Mouse (Mus musculus): ENCODE measurements around the gene Dixdc1. TPM values are rescaled to one million over a fixed set of nuclear protein-coding genes. Genes with fewer than 3 reads are reported as not detected.
A peak's percentile ranks its signal among the peaks of the same experiment; 100 is the strongest.

Gene Dixdc1
- total RNA-seq, 1 experiment from 2014 or later: 0.99 TPM

GRCm38 (mm10) chr9:50751323-50751722 is 12.0 kb upstream of the Dixdc1 start, which contains the start of gene Cryab:
TSS of gene Cryab (plus strand) at chr9:50751325.
- ATAC-seq (replicated peaks in 1 of 2; ENCODE audit: insufficient read depth in 1 of 2, low FRiP score in 2 of 2, low TSS enrichment in 1 of 2, low read depth in 1 of 2, poor library complexity in 2 of 2, severe bottlenecking in 2 of 2): no peak

- ATAC-seq (replicated peaks in 1 of 2; ENCODE audit: insufficient read depth in 1 of 2, low FRiP score in 2 of 2, low TSS enrichment in 1 of 2, low read depth in 1 of 2, poor library complexity in 2 of 2, severe bottlenecking in 2 of 2): no peak
These were observed 11.4 kb upstream of the Dixdc1 start for GRCm38 (mm10) chr9:50750706-50751105.

- no peak for ATAC-seq (replicated peaks in 1 of 2; ENCODE audit: insufficient read depth in 1 of 2, low FRiP score in 2 of 2, low TSS enrichment in 1 of 2, low read depth in 1 of 2, poor library complexity in 2 of 2, severe bottlenecking in 2 of 2)
These were observed 6.9 kb upstream of the Dixdc1 start, which contains the start of gene 2310030G06Rik for GRCm38 (mm10) chr9:50746214-50746677. TSS of gene 2310030G06Rik (minus strand) at chr9:50746536.

DNA sequence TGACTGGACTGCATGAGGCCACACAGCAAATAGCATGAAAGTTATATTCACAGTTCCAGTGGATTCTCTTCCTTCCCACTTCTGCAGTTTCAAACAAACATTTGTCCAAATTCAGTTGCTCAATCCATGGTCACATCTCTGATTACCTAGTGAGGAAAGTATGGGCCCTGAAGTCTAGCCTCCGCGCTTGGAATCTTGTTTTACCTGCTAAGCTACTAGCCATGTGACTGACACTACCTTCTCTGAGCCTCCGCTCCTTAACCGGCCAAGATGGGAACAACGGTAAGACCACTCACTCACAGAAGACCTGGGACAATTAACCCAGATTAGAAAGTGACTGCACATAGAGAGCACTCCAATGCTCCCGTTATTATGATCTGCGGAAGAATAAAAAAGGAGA is 6.5 kb upstream of the Dixdc1 start:
- ATAC-seq (replicated peaks in 1 of 2; ENCODE audit: insufficient read depth in 1 of 2, low FRiP score in 2 of 2, low TSS enrichment in 1 of 2, low read depth in 1 of 2, poor library complexity in 2 of 2, severe bottlenecking in 2 of 2): no peak

- no peak for ATAC-seq (replicated peaks in 1 of 2; ENCODE audit: insufficient read depth in 1 of 2, low FRiP score in 2 of 2, low TSS enrichment in 1 of 2, low read depth in 1 of 2, poor library complexity in 2 of 2, severe bottlenecking in 2 of 2)
These were observed 3.4 kb upstream of the Dixdc1 start for GRCm38 (mm10) chr9:50742744-50743143.

GRCm38 (mm10) chr9:50742261-50742660 is 2.9 kb upstream of the Dixdc1 start:
- ATAC-seq (replicated peaks in 1 of 2; ENCODE audit: insufficient read depth in 1 of 2, low FRiP score in 2 of 2, low TSS enrichment in 1 of 2, low read depth in 1 of 2, poor library complexity in 2 of 2, severe bottlenecking in 2 of 2): no peak

DNA sequence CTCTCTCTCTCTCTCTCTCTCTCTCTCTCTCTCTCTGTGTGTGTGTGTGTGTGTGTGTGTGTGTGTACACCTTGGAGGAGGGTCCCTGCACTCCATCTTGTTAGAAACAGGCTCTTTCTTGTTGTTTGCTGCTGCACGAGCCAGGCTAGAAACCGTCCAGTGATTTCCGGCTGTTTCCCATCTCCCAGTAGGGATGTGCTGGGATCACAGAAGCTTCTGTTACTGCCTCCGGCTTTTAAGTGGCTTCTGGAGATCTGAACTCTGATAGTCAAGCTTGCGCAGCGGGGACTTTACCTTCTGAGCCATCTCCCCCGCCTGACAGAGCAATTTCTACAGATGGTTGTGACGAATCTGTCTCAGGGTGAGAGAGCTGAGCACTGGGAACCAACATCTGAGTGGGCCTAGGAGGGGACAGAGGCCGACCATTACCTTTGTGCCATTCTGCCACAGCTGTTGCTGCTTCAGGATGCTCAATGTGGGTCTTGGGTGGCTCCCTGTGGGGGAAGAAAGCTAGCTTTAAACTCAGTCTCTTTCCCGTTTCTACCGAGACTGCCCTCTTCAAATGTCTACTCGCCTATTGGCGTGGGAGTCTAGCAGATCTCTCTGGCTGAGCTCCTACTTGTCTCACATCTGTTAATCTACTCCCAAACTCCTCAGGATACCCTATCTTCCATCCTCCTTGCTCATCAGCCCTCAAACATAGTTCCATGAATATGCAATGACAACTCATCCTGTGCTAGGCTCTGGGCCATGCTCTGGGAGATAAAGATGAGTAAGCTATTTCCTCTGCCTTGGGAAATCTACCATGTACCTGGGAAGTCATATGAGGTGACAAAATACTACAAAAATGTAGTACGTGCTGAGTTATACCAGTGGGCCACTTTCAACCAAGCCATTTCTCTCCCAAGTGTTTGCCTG is 1.8 kb upstream of the Dixdc1 start:
- no peak for ATAC-seq (replicated peaks in 1 of 2; ENCODE audit: insufficient read depth in 1 of 2, low FRiP score in 2 of 2, low TSS enrichment in 1 of 2, low read depth in 1 of 2, poor library complexity in 2 of 2, severe bottlenecking in 2 of 2)

GRCm38 (mm10) chr9:50734989-50735388 is 4.3 kb downstream of the Dixdc1 start:
- no peak for ATAC-seq (replicated peaks in 1 of 2; ENCODE audit: insufficient read depth in 1 of 2, low FRiP score in 2 of 2, low TSS enrichment in 1 of 2, low read depth in 1 of 2, poor library complexity in 2 of 2, severe bottlenecking in 2 of 2)

GRCm38 (mm10) chr9:50732560-50732959 is 6.8 kb downstream of the Dixdc1 start:
- ATAC-seq (replicated peaks in 1 of 2; ENCODE audit: insufficient read depth in 1 of 2, low FRiP score in 2 of 2, low TSS enrichment in 1 of 2, low read depth in 1 of 2, poor library complexity in 2 of 2, severe bottlenecking in 2 of 2): no peak

GRCm38 (mm10) chr9:50729600-50729999 is 9.7 kb downstream of the Dixdc1 start:
- ATAC-seq (replicated peaks in 1 of 2; ENCODE audit: insufficient read depth in 1 of 2, low FRiP score in 2 of 2, low TSS enrichment in 1 of 2, low read depth in 1 of 2, poor library complexity in 2 of 2, severe bottlenecking in 2 of 2): 0 out of 4 replicates have a peak, but pooled peaks have one; percentile 12 to 27

DNA sequence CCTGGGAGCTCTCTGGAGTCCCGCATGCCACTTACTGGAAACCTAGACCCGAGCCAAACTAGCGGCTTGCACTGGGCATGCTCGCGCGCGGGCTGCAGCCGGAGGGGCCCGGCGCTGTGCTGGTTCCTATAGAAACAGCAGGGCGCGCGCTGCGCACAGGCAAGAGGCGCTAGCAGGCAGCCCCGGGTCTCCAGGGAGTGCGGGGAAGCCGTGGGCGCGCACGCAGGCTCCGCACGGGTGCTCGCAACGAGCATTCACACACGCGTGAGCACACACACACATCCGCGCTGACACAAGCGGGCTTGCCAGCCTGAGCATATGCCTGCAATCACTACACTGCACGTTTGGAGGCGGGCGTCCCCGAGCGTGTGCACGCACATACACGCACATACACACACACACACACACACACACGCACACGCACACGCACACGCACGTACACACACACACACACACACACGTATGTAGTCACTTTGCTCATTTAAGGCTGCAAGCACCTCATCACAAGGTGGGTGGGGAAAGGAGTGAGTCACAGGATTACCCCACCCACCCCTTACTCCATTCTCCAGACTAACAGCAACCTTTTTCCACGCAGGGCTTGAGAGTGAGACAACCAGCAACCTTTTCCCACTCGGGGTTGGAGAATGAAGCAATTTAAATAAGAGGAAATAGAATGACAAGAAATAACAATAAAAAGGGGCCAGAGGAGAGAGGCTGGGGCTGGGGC is 11.2 kb downstream of the Dixdc1 start:
- ATAC-seq (replicated peaks in 1 of 2; ENCODE audit: insufficient read depth in 1 of 2, low FRiP score in 2 of 2, low TSS enrichment in 1 of 2, low read depth in 1 of 2, poor library complexity in 2 of 2, severe bottlenecking in 2 of 2): peak; percentile 68 to 71

DNA sequence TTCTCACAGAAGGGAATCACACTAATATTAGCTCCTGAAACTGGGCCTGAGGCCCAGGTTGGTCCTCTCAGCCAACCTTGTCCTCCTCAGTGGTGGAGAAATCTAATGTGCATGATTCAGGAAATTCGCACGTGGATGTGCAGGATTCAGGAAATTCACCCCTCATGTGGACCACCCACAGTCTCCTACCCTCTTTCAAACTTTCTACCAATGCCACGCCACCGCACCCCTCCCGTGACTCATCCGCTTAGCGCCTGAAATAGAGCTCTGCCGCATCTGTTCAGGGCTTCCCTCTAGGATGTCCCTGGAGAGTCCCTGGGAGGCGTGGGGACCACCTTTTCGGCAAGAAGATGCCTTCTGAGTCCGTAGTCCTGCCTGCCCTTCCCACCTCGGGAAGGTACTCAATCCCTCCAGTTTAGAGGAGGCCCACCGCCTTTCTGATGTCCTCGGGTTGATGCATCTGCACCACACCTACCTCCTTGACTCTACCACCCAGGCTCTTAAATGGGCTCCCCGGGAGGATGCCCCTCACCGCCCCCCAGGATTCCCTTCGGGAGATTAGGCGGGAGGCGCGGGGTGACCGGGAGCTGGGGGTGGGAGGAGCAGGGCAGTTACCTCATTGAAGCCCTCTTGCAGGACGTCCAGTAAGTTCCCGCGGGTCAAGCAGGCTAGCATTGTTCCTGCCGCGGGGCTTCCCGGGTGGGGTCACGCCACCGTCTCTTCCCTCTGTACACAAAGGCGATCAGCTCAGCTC is 12.0 kb downstream of the Dixdc1 start:
- ATAC-seq (replicated peaks in 1 of 2; ENCODE audit: insufficient read depth in 1 of 2, low FRiP score in 2 of 2, low TSS enrichment in 1 of 2, low read depth in 1 of 2, poor library complexity in 2 of 2, severe bottlenecking in 2 of 2): no peak

DNA sequence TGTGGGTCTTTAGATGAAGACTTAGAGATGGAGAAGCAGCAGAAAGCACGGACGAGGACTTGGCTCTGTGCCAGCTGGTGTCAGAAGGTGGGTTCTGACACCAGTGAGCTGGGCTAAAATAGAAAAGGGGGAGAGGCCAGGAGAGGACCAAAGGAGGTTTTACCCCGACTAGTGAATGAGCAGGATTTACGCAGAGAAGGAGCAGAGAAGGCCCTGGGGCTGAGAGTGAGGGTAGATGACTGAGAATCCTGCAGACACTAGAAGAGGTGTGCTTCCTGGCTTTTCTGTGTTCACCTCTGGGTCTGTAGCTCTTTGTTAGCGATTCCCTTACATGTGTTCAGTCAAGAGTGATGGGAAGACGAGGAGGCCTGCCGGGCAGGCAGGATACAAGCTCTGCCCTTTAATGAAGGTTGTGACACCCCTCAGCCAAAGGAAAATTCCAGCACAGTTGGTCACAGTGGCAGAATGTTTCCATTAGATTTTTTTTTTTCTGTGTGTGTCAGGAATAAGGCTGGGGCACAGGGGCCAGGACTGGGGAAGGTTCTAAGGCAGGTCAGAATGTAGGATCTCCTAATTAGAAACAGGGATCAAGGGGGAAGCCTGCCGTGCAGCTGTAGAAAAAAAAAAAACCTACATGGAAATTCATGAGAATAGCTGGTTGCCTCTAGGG is 13.3 kb downstream of the Dixdc1 start:
- no peak for ATAC-seq (replicated peaks in 1 of 2; ENCODE audit: insufficient read depth in 1 of 2, low FRiP score in 2 of 2, low TSS enrichment in 1 of 2, low read depth in 1 of 2, poor library complexity in 2 of 2, severe bottlenecking in 2 of 2)

GRCm38 (mm10) chr9:50724661-50725330 is 14.5 kb downstream of the Dixdc1 start:
- ATAC-seq (replicated peaks in 1 of 2; ENCODE audit: insufficient read depth in 1 of 2, low FRiP score in 2 of 2, low TSS enrichment in 1 of 2, low read depth in 1 of 2, poor library complexity in 2 of 2, severe bottlenecking in 2 of 2): no peak

DNA sequence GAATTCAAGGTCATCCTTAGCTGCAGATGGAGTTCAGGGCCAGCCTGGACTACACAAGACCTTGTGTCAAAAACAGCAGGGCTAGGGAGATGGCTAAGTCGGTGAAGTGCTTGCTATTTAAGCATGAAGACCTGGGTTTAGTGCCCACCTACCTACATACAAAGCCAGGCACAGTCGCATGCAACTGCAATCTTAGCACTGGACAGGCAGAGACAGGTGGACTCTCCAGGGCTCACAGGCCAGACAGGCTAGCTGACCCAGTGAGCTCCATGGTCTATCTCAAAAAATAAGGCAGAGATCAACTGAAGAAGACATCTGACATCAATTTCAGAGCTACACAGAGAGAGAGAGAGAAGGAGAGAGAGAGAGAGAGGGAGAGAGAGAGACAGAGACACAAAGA is 15.2 kb downstream of the Dixdc1 start:
- no peak for ATAC-seq (replicated peaks in 1 of 2; ENCODE audit: insufficient read depth in 1 of 2, low FRiP score in 2 of 2, low TSS enrichment in 1 of 2, low read depth in 1 of 2, poor library complexity in 2 of 2, severe bottlenecking in 2 of 2)

- ATAC-seq (replicated peaks in 1 of 2; ENCODE audit: insufficient read depth in 1 of 2, low FRiP score in 2 of 2, low TSS enrichment in 1 of 2, low read depth in 1 of 2, poor library complexity in 2 of 2, severe bottlenecking in 2 of 2): no peak
These were observed 15.9 kb downstream of the Dixdc1 start for GRCm38 (mm10) chr9:50723406-50723805.
